ENCODE assay signal across 8 mouse cellular contexts in the genomic region with DNA sequence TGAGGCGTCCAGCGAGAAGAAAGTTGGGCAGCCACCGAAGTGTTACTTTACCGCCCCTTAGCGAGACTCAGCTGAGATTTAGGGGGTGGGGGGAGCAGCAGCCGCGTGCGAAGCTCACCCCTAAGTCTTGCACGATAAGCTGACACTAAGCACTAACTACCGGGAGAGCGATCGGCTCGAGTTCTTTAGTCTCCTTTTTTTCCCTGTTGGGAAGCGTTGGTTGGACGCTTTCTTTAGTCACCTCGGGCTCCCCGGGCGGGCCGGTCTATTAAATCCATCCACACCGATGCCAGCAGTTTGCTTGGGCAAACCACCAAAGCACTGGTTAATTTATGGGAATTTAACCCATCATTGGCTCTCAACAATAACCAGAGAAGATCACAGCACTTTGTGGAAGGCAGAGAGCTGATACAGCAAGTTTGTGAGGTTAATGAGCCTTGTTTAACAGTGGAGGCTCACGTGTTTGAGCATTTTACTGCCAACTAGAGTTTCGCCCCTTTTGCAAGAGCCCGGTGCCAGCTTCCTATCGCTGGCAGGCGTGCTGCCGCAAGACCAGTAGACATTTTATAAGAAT. TPM values are rescaled to one million over a fixed set of nuclear protein-coding genes. Genes with fewer than 3 reads are reported as not detected.
DNase-seq lines count a peak whose midpoint lies in the region; ATAC-seq and TF ChIP-seq lines count a peak whose summit lies in the region.

No protein-coding gene starts in this region.

- peak overlapping the region; percentile 86 for H3K9ac ChIP-seq in heart, adult 2 months (ENCODE audit: low read depth, low read length)
- H3K9ac ChIP-seq in embryonic facial prominence, embryonic 14.5 days (ENCODE audit: low read depth, low read length) = peak overlapping the region; percentile 93

- TF ChIP-seq POLR2A in heart, adult 2 months (IDR thresholded peaks at IDR 0.05; ENCODE audit: insufficient read depth, low read depth, low read length) = 0 out of 2 replicates have a peak, but pooled peaks have one; percentile 31

- ATAC-seq in embryonic facial prominence, embryonic 14.5 days (ENCODE audit: low read depth) = no peak; the same call in 1 of the 2 replicates

- intact Hi-C loops in heart, adult 2 months (cut with DNase I) = no loop called here

- H3K4me2 ChIP-seq in embryonic facial prominence, embryonic 14.5 days (ENCODE audit: low read depth, low read length) = peak overlapping the region; percentile 66

- H3K4me3 ChIP-seq in heart, adult 2 months = peak overlapping the region; percentile 86
- peak overlapping the region; percentile 92 for H3K4me3 ChIP-seq in embryonic facial prominence, embryonic 14.5 days (ENCODE audit: low read depth, low read length)
- peak overlapping the region; percentile 92 for H3K4me3 ChIP-seq in hindbrain, embryonic 10.5 days

- peaks cover 2% of the 10 kb centered on the region; the same call in 1 of the 2 replicates for H3K36me3 ChIP-seq in heart, adult 2 months (ENCODE audit: control insufficient read depth, insufficient read depth, low read length)
- H3K36me3 ChIP-seq in embryonic facial prominence, embryonic 14.5 days (ENCODE audit: control insufficient read depth, insufficient read depth, low read length) = no peaks in the 10 kb centered on the region
- H3K36me3 ChIP-seq in hindbrain, embryonic 10.5 days = no peaks in the 10 kb centered on the region

- peaks cover 15% of the 10 kb centered on the region for H3K4me1 ChIP-seq in heart, adult 2 months (ENCODE audit: control insufficient read depth, insufficient read depth, low read length)
- peaks cover 28% of the 10 kb centered on the region for H3K4me1 ChIP-seq in embryonic facial prominence, embryonic 14.5 days (ENCODE audit: control insufficient read depth, insufficient read depth, low read length)
- peaks cover 31% of the 10 kb centered on the region for H3K4me1 ChIP-seq in hindbrain, embryonic 10.5 days (replicated peaks)

- no peaks in the 10 kb centered on the region for H3K27me3 ChIP-seq in heart, adult 2 months (ENCODE audit: control insufficient read depth, insufficient read depth, low read length)
- no peaks in the 10 kb centered on the region for H3K27me3 ChIP-seq in embryonic facial prominence, embryonic 14.5 days (replicated peaks; ENCODE audit: control insufficient read depth, insufficient read depth, low read length)
- H3K27me3 ChIP-seq in hindbrain, embryonic 10.5 days (ENCODE audit: insufficient read depth, poor library complexity, severe bottlenecking) = peaks cover 24% of the 10 kb centered on the region

- no peaks in the 10 kb centered on the region for H3K9me3 ChIP-seq in embryonic facial prominence, embryonic 14.5 days (ENCODE audit: control insufficient read depth, low read length)
- H3K9me3 ChIP-seq in hindbrain, embryonic 10.5 days = no peaks in the 10 kb centered on the region

- H3K79me2 ChIP-seq in heart, adult 2 months (replicated peaks; ENCODE audit: control insufficient read depth, insufficient read depth, low read length) = peaks cover 4% of the 10 kb centered on the region

- under 1% methylated on average over 26 of the region's 26 CpGs for WGBS in heart, adult 2 months
- WGBS in embryonic facial prominence, embryonic 14.5 days = under 1% methylated on average over 25 of the region's 26 CpGs
- WGBS in hindbrain, embryonic 10.5 days = 1% methylated on average over 26 of the region's 26 CpGs

- no peak for TF ChIP-seq EP300 in heart, adult 2 months (IDR thresholded peaks at IDR 0.05; ENCODE audit: insufficient read depth, low read depth, low read length)

- TF ChIP-seq CTCF in heart, adult 2 months (IDR thresholded peaks at IDR 0.05) = no peak

- H3K27ac ChIP-seq in heart, adult 2 months = peak overlapping the region; percentile 96
- H3K27ac ChIP-seq in embryonic facial prominence, embryonic 14.5 days (replicated peaks; ENCODE audit: low read depth, low read length) = peak overlapping the region; percentile 91
- peak overlapping the region; percentile 96 for H3K27ac ChIP-seq in hindbrain, embryonic 10.5 days

- DNase-seq in heart, adult 2 months = peak; percentile 53 to 66
- no peak for DNase-seq in heart, adult 11 months
- DNase-seq in adrenal gland, postnatal 25 days = peak; percentile 51
- peak; percentile 69 for DNase-seq in embryonic facial prominence, embryonic 14.5 days (ENCODE audit: low spot score)
- no peak for DNase-seq in hindbrain, embryonic 10.5 days (ENCODE audit: low spot score)
- DNase-seq in layer of hippocampus, adult 18-20 months (ENCODE audit: low spot score in 2 of 2) = peak; percentile 29 to 54
- DNase-seq in lung, postnatal 25 days (ENCODE audit: low spot score) = peak; percentile 43
- peak; percentile 44 to 60 for DNase-seq in right cerebral cortex, adult 2 months (ENCODE audit: low spot score in 2 of 2)

RNA-seq across cellular contexts. Expression of a gene that starts 1.0 kb away (rescaled TPM):
- total RNA-seq in heart, adult 2 months (2021) = 10 to 100 TPM; 10.0 to 10.7 TPM
- polyA plus RNA-seq in heart, adult 2 months (2012; rRNA removed) = 4.5 and 8.8 TPM in 2 replicates
- 31.4 and 52.7 TPM in 2 replicates for total RNA-seq in adrenal gland, postnatal 25 days (2021)
- polyA plus RNA-seq in embryonic facial prominence, embryonic 14.5 days (2014; fragmentation: Nextera tagmentation; extraction: Ambion mirVana) = 16.3 and 18.5 TPM in 2 replicates
- 9.2 and 9.7 TPM in 2 replicates for polyA plus RNA-seq in hindbrain, embryonic 10.5 days (2016; fragmentation: Nextera tagmentation; extraction: Ambion mirVana)
- total RNA-seq in layer of hippocampus, adult 18-20 months (2021) = 10 to 100 TPM; 22.6 to 26.3 TPM

RNA-seq across cellular contexts. Expression of a gene that starts 43.1 kb away (rescaled TPM):
- 10 to 100 TPM; 21.3 to 22.3 TPM for total RNA-seq in heart, adult 2 months (2021)
- 17.8 and 25.2 TPM in 2 replicates for polyA plus RNA-seq in heart, adult 2 months (2012; rRNA removed)
- 39.6 and 47.2 TPM in 2 replicates for total RNA-seq in adrenal gland, postnatal 25 days (2021)
- polyA plus RNA-seq in embryonic facial prominence, embryonic 14.5 days (2014; fragmentation: Nextera tagmentation; extraction: Ambion mirVana) = 60.4 and 65.0 TPM in 2 replicates
- polyA plus RNA-seq in hindbrain, embryonic 10.5 days (2016; fragmentation: Nextera tagmentation; extraction: Ambion mirVana) = 58.3 and 85.0 TPM in 2 replicates
- 10 to 100 TPM; 43.3 to 45.1 TPM for total RNA-seq in layer of hippocampus, adult 18-20 months (2021)

Comparison
In these comparisons a context has a peak if more than half of its experiments do, and no peak if none do; other contexts are left out.
1. DNase-seq: peak in heart, adult 2 months (2 of 2), adrenal gland, postnatal 25 days (single experiment), embryonic facial prominence, embryonic 14.5 days (single experiment), layer of hippocampus, adult 18-20 months (2 of 2), lung, postnatal 25 days (single experiment) and right cerebral cortex, adult 2 months (2 of 2); none in heart, adult 11 months (single experiment) and hindbrain, embryonic 10.5 days (single experiment).
2. Peak in every context shown above with its lines, with median percentiles within 50 percentile points of each other: H3K27ac ChIP-seq and H3K4me3 ChIP-seq.